ENCODE assay signal across 31 mouse cellular contexts in genomic region chr6:145961047-145961446, GRCm38 (mm10). TPM values are rescaled to one million over a fixed set of nuclear protein-coding genes. Genes with fewer than 3 reads are reported as not detected.
A peak's percentile ranks its signal among the peaks of the same experiment; 100 is the strongest.
DNase-seq lines count a peak whose midpoint lies in the region; ATAC-seq lines count a peak whose summit lies in the region.
"Had no signal": no experiment of that assay in that cellular context is flagged by ENCODE, and none has a peak within 500 bp of the region (broad histone marks: within the 10 kb centered on the region; RNA-seq: fewer than 3 reads in every experiment).

No protein-coding gene starts in this region.

- H3K9me3 ChIP-seq in embryonic facial prominence, embryonic 14.5 days (ENCODE audit: control insufficient read depth, low read length) = 0 out of 2 replicates have a peak, but pooled peaks cover 3% of the 10 kb centered on the region
- H3K9me3 ChIP-seq in embryonic facial prominence, embryonic 10.5 days = no peaks in the 10 kb centered on the region; the same call in 1 of the 2 replicates
- H3K9me3 ChIP-seq: forebrain, embryonic 10.5 days; heart, embryonic 12.5 days; hindbrain, embryonic 13.5 days; limb, embryonic 15.5 days; midbrain, embryonic 15.5 days had no signal

- H3K27ac ChIP-seq in embryonic facial prominence, embryonic 14.5 days (replicated peaks; ENCODE audit: low read depth, low read length) = no peak overlapping the region
- no peak overlapping the region for H3K27ac ChIP-seq in embryonic facial prominence, embryonic 10.5 days (replicated peaks)
- H3K27ac ChIP-seq: forebrain, embryonic 10.5 days; heart, adult 2 months; hindbrain, embryonic 13.5 days; layer of hippocampus, adult 2 months; left cerebral cortex, adult 2 months; limb, embryonic 15.5 days; liver, embryonic 14.5 days; macrophage; midbrain, embryonic 15.5 days had no signal

- no peaks in the 10 kb centered on the region for H3K27me3 ChIP-seq in embryonic facial prominence, embryonic 14.5 days (replicated peaks; ENCODE audit: control insufficient read depth, insufficient read depth, low read length)
- H3K27me3 ChIP-seq in embryonic facial prominence, embryonic 10.5 days (replicated peaks; ENCODE audit: low read depth, poor library complexity, severe bottlenecking) = no peaks in the 10 kb centered on the region; the same call in 1 of the 2 replicates
- H3K27me3 ChIP-seq: heart, embryonic 12.5 days; hindbrain, embryonic 13.5 days; limb, embryonic 15.5 days; midbrain, embryonic 15.5 days; Patski had no signal

- ATAC-seq in embryonic facial prominence, embryonic 14.5 days (ENCODE audit: low read depth) = peak; percentile 8; the same call in 1 of the 2 replicates
- ATAC-seq in erythroid progenitor cell, adult 5-6 weeks (replicated peaks; ENCODE audit: low FRiP score, poor library complexity, severe bottlenecking) = no peak
- no peak for ATAC-seq in granulocyte monocyte progenitor cell, adult 5-6 weeks (replicated peaks; ENCODE audit: poor library complexity, severe bottlenecking)
- ATAC-seq: inflammation-experienced regulatory T-cells, adult 6 months; midbrain, embryonic 15.5 days; Patski had no signal

- no peak for DNase-seq in embryonic facial prominence, embryonic 14.5 days (ENCODE audit: low spot score)
- no peak for DNase-seq in embryonic facial prominence, embryonic 10.5 days (ENCODE audit: low spot score)
- peak; percentile 22 for DNase-seq in cerebellum, adult 11 months
- peak; percentile 32 for DNase-seq in cerebellum, adult 9-10 months
- peak; percentile 25 to 28 for DNase-seq in cerebellum, postnatal 36 days
- DNase-seq in c-Kit-positive CD71-positive TER-119-positive erythroid progenitor cells, embryonic 14.5 days (ENCODE audit: low spot score) = no peak
- DNase-seq: adrenal gland, postnatal 10 days; gastrocnemius, postnatal 14 days; heart, postnatal 4 days; kidney, adult 11 months; kidney, postnatal 36 days; lung, adult 2 months; lung, postnatal 10 days; right cerebral cortex, postnatal 25 days; thymus, adult 2 months; thymus, postnatal 36 days had no signal

- H3K4me1 ChIP-seq in embryonic facial prominence, embryonic 14.5 days (ENCODE audit: control insufficient read depth, insufficient read depth, low read length) = peaks cover 16% of the 10 kb centered on the region
- H3K4me1 ChIP-seq in embryonic facial prominence, embryonic 10.5 days = peaks cover 28% of the 10 kb centered on the region
- H3K4me1 ChIP-seq: midbrain, embryonic 15.5 days had no signal

- 58% methylated on average over 8 of the region's 8 CpGs for WGBS in embryonic facial prominence, embryonic 14.5 days
- 63% methylated on average over 8 of the region's 8 CpGs for WGBS in embryonic facial prominence, embryonic 10.5 days

- no peak overlapping the region for H3K4me3 ChIP-seq in embryonic facial prominence, embryonic 14.5 days (ENCODE audit: low read depth, low read length)
- no peak overlapping the region for H3K4me3 ChIP-seq in embryonic facial prominence, embryonic 10.5 days
- H3K4me3 ChIP-seq: forebrain, embryonic 10.5 days; heart, adult 2 months; heart, embryonic 12.5 days; hindbrain, embryonic 13.5 days; layer of hippocampus, adult 2 months; left cerebral cortex, adult 2 months; limb, embryonic 15.5 days; midbrain, embryonic 15.5 days had no signal

- H3K4me2 ChIP-seq in embryonic facial prominence, embryonic 14.5 days (ENCODE audit: low read depth, low read length) = no peak overlapping the region
- H3K4me2 ChIP-seq: heart, embryonic 12.5 days; hindbrain, embryonic 13.5 days; limb, embryonic 15.5 days; midbrain, embryonic 15.5 days had no signal

- no peak overlapping the region for H3K9ac ChIP-seq in embryonic facial prominence, embryonic 14.5 days (ENCODE audit: low read depth, low read length)
- H3K9ac ChIP-seq: heart, embryonic 12.5 days; hindbrain, embryonic 13.5 days; limb, embryonic 15.5 days; liver, embryonic 14.5 days; midbrain, embryonic 15.5 days had no signal

- no peaks in the 10 kb centered on the region; the same call in 1 of the 2 replicates for H3K36me3 ChIP-seq in embryonic facial prominence, embryonic 14.5 days (ENCODE audit: control insufficient read depth, insufficient read depth, low read length)
- no peaks in the 10 kb centered on the region for H3K36me3 ChIP-seq in embryonic facial prominence, embryonic 10.5 days (replicated peaks)
- H3K36me3 ChIP-seq: forebrain, embryonic 10.5 days; hindbrain, embryonic 13.5 days; limb, embryonic 15.5 days; midbrain, embryonic 15.5 days had no signal

RNA-seq across cellular contexts. Expression of gene Sspn, which starts 29.6 kb away (rescaled TPM):
- 17.7 and 19.1 TPM in 2 replicates for polyA plus RNA-seq in embryonic facial prominence, embryonic 14.5 days (2014; fragmentation: Nextera tagmentation; extraction: Ambion mirVana)
- polyA plus RNA-seq in embryonic facial prominence, embryonic 10.5 days (2016; fragmentation: Nextera tagmentation; extraction: Ambion mirVana) = 1.9 and 2.9 TPM in 2 replicates
- total RNA-seq in erythroid progenitor cell, adult 5-6 weeks (2015; ENCODE audit: low replicate concordance) = not detected in 2 replicates
- total RNA-seq in erythroid progenitor cell, adult 5-6 weeks (2017; ENCODE audit: low replicate concordance) = 1.5 TPM in 1 of 2 replicates, not detected in the other
- not detected in 2 replicates for total RNA-seq in granulocyte monocyte progenitor cell, adult 5-6 weeks (2014; fragmentation: Nextera tagmentation)
- total RNA-seq in granulocyte monocyte progenitor cell, adult 5-6 weeks (2017) = not detected in 2 replicates
- total RNA-seq: MEL had no signal

Comparison
In these comparisons a context has a peak if more than half of its experiments do, and no peak if none do; other contexts are left out.
1. DNase-seq: peak in cerebellum, adult 11 months (single experiment), cerebellum, adult 9-10 months (single experiment) and cerebellum, postnatal 36 days (2 of 2); none in embryonic facial prominence, embryonic 14.5 days (single experiment), embryonic facial prominence, embryonic 10.5 days (single experiment) and c-Kit-positive CD71-positive TER-119-positive erythroid progenitor cells, embryonic 14.5 days (single experiment).